Mouse (Mus musculus): ENCODE data around the gene Vmn2r83. TPM values are rescaled to one million over a fixed set of nuclear protein-coding genes. Genes with fewer than 3 reads are reported as not detected.
A peak's percentile ranks its signal among the peaks of the same experiment; 100 is the strongest.

Gene Vmn2r83
- polyA plus RNA-seq, 1 experiment: not detected

- WGBS: 40% methylated on average over 3 of the region's 3 CpGs
These were observed 64.1 kb downstream of the Vmn2r83 start for GRCm38 (mm10) chr10:79532678-79533077.

GRCm38 (mm10) chr10:79533126-79533911 lies 64.8 kb downstream of the Vmn2r83 start, which contains the start of gene Plpp2:
TSS of gene Plpp2 (minus strand) at chr10:79533796.
- peak; percentile 59 to 60 for DNase-seq
- Histone ChIP-seq H3K27me3 (ENCODE audit: control insufficient read depth, insufficient read depth, low read length) (no peaks in the 10 kb centered on the region), H3K27ac (ENCODE audit: insufficient read depth, low read length) (no peak within 1 kb of the TSS), H3K4me3 (replicated peaks; ENCODE audit: insufficient read depth, low read depth, low read length) (peak within 1 kb of the TSS; percentile 47), H3K4me1 (ENCODE audit: control insufficient read depth, insufficient read depth, low read length) (no peaks in the 10 kb centered on the region)
- TF ChIP-seq POLR2A (IDR thresholded peaks at IDR 0.05; ENCODE audit: borderline replicate concordance, insufficient read depth, low read length) (no peak), CTCF (IDR thresholded peaks at IDR 0.05; ENCODE audit: borderline replicate concordance, insufficient read depth, low read depth, low read length) (peak; percentile 54; the same call in 1 of the 2 replicates)
- WGBS: under 1% methylated on average over 52 of the region's 52 CpGs

More at GRCm38 (mm10) chr10:79532678-79533077, 64.1 kb downstream of the Vmn2r83 start:
- H3K27me3 ChIP-seq (ENCODE audit: control insufficient read depth, insufficient read depth, low read length): no peaks in the 10 kb centered on the region
- TF ChIP-seq POLR2A (IDR thresholded peaks at IDR 0.05; ENCODE audit: borderline replicate concordance, insufficient read depth, low read length) (no peak), CTCF (IDR thresholded peaks at IDR 0.05; ENCODE audit: borderline replicate concordance, insufficient read depth, low read depth, low read length) (no peak)
- H3K4me3 ChIP-seq (replicated peaks; ENCODE audit: insufficient read depth, low read depth, low read length): peak overlapping the region; percentile 47
- no peaks in the 10 kb centered on the region for H3K4me1 ChIP-seq (ENCODE audit: control insufficient read depth, insufficient read depth, low read length)
- no peak overlapping the region for H3K27ac ChIP-seq (ENCODE audit: insufficient read depth, low read length)
- peak in 1 of 2 experiments; percentile 5 for DNase-seq

GRCm38 (mm10) chr10:79534426-79534825 lies 65.9 kb downstream of the Vmn2r83 start:
- WGBS: 87% methylated on average over 2 of the region's 2 CpGs
- Histone ChIP-seq H3K27me3 (ENCODE audit: control insufficient read depth, insufficient read depth, low read length) (no peaks in the 10 kb centered on the region), H3K4me1 (ENCODE audit: control insufficient read depth, insufficient read depth, low read length) (no peaks in the 10 kb centered on the region), H3K27ac (ENCODE audit: insufficient read depth, low read length) (no peak overlapping the region), H3K4me3 (replicated peaks; ENCODE audit: insufficient read depth, low read depth, low read length) (no peak overlapping the region)
- no peak for DNase-seq
- TF ChIP-seq CTCF (IDR thresholded peaks at IDR 0.05; ENCODE audit: borderline replicate concordance, insufficient read depth, low read depth, low read length) (no peak), POLR2A (IDR thresholded peaks at IDR 0.05; ENCODE audit: borderline replicate concordance, insufficient read depth, low read length) (no peak)

DNA sequence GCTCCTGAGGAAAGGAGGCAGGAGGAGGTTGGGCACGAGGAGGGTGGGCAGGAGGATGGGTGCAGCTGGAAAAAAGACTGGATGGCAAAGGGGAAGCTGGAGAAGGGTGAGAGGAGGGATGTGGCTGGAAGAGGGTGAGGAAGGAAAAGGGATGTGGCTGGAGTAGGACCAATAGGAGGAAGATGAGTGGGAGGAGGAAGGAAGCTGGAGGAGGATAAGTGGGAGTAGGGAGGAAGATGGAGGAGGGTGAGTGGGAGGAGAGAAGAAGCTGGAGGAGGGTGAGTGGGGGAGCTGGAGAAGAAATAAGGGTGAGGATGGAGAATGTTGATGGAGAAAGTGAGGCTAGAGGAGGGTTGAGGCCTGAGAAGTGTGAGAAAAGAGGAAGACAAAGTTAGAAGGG lies 66.9 kb downstream of the Vmn2r83 start:
- peaks cover 1% of the 10 kb centered on the region for H3K4me1 ChIP-seq (ENCODE audit: control insufficient read depth, insufficient read depth, low read length)
- no peak overlapping the region for H3K27ac ChIP-seq (ENCODE audit: insufficient read depth, low read length)
- WGBS: 65% methylated on average over 1 of the region's 1 CpGs
- TF ChIP-seq CTCF (IDR thresholded peaks at IDR 0.05; ENCODE audit: borderline replicate concordance, insufficient read depth, low read depth, low read length) (no peak), POLR2A (IDR thresholded peaks at IDR 0.05; ENCODE audit: borderline replicate concordance, insufficient read depth, low read length) (no peak)
- no peaks in the 10 kb centered on the region for H3K27me3 ChIP-seq (ENCODE audit: control insufficient read depth, insufficient read depth, low read length)
- DNase-seq: no peak
- H3K4me3 ChIP-seq (replicated peaks; ENCODE audit: insufficient read depth, low read depth, low read length): no peak overlapping the region

- 78% methylated on average over 12 of the region's 12 CpGs for WGBS
- TF ChIP-seq POLR2A (IDR thresholded peaks at IDR 0.05; ENCODE audit: borderline replicate concordance, insufficient read depth, low read length) (no peak), CTCF (IDR thresholded peaks at IDR 0.05; ENCODE audit: borderline replicate concordance, insufficient read depth, low read depth, low read length) (no peak)
- H3K27ac ChIP-seq (ENCODE audit: insufficient read depth, low read length): no peak overlapping the region
- no peak for DNase-seq
- peaks cover 8% of the 10 kb centered on the region for H3K4me1 ChIP-seq (ENCODE audit: control insufficient read depth, insufficient read depth, low read length)
- H3K27me3 ChIP-seq (ENCODE audit: control insufficient read depth, insufficient read depth, low read length): no peaks in the 10 kb centered on the region
- H3K4me3 ChIP-seq (replicated peaks; ENCODE audit: insufficient read depth, low read depth, low read length): no peak overlapping the region
These were observed 68.0 kb downstream of the Vmn2r83 start for GRCm38 (mm10) chr10:79536461-79537080.

DNA sequence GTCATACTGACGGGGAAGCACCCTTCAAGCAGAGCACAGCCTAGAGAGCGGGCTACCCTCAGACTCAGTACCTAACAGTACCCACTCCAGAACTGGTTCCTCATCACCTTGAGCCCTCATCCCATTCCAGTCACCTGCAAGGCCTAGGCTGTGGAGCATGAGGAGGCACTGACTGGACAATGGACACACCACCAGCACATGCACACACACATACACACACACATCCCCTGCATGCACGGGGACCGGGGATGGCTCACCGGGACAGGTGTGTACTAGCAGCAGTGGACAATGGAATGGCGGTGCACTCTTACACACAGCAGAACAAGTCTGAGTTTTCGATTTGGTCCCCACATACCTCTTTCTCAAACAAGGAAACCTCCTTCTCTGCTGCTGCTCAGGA lies 68.7 kb downstream of the Vmn2r83 start:
- no peak for DNase-seq

DNA sequence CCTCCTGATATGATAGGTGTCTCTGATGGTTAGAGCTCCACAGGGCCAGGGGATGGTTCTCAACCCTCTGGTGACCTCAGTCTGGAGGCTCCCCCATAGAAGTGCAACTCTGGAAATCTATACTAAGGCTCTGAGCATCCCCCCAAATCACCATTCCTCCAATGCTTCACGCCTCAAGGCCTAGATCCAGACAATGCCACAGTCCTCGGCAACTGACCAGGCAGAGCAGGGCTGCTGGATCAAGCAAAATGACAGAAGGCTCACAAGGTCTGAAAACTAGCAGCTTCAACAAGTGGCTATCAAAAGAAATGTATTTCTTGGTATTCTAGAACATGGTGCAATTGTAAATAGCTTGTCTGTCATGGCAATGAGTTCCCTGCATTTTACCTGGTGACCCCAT lies 69.2 kb downstream of the Vmn2r83 start:
- Histone ChIP-seq H3K27ac (ENCODE audit: insufficient read depth, low read length) (no peak overlapping the region), H3K4me3 (replicated peaks; ENCODE audit: insufficient read depth, low read depth, low read length) (no peak overlapping the region), H3K27me3 (ENCODE audit: control insufficient read depth, insufficient read depth, low read length) (no peaks in the 10 kb centered on the region), H3K4me1 (ENCODE audit: control insufficient read depth, insufficient read depth, low read length) (peaks cover 8% of the 10 kb centered on the region)
- WGBS: 87% methylated on average over 2 of the region's 2 CpGs
- TF ChIP-seq CTCF (IDR thresholded peaks at IDR 0.05; ENCODE audit: borderline replicate concordance, insufficient read depth, low read depth, low read length) (no peak), POLR2A (IDR thresholded peaks at IDR 0.05; ENCODE audit: borderline replicate concordance, insufficient read depth, low read length) (no peak)
- no peak for DNase-seq

More for the DNA sequence above, 68.7 kb downstream of the Vmn2r83 start:
- no peak overlapping the region for H3K4me3 ChIP-seq (replicated peaks; ENCODE audit: insufficient read depth, low read depth, low read length)
- no peak overlapping the region for H3K27ac ChIP-seq (ENCODE audit: insufficient read depth, low read length)
- 91% methylated on average over 7 of the region's 7 CpGs for WGBS
- TF ChIP-seq POLR2A (IDR thresholded peaks at IDR 0.05; ENCODE audit: borderline replicate concordance, insufficient read depth, low read length) (no peak), CTCF (IDR thresholded peaks at IDR 0.05; ENCODE audit: borderline replicate concordance, insufficient read depth, low read depth, low read length) (no peak)
- peaks cover 8% of the 10 kb centered on the region for H3K4me1 ChIP-seq (ENCODE audit: control insufficient read depth, insufficient read depth, low read length)
- no peaks in the 10 kb centered on the region for H3K27me3 ChIP-seq (ENCODE audit: control insufficient read depth, insufficient read depth, low read length)
